Mouse (Mus musculus) adrenal gland, adult 2 months (tissue): ENCODE measurements around the gene Borcs7. TPM values are rescaled to one million over a fixed set of nuclear protein-coding genes. Genes with fewer than 3 reads are reported as not detected.
A peak's percentile ranks its signal among the peaks of the same experiment; 100 is the strongest.
"Not testable (repeated sequence)": the region's sequence is repeated elsewhere in the genome, so short reads cannot be mapped to it uniquely, and the experiment has no call there.

Source experiments
- DNase-seq: peaks from one replicate; pipeline ENCODE4 v3.0.0; 2021
- polyA plus RNA-seq: library from polyadenylated mRNA; depleted of rRNA; stranded (reverse); fragments of >200 nt; gene quantifications from 2 replicates; pipeline ENCODE4 v1.2.3, GENCODE M21; 2012; rRNA removed
- total RNA-seq, 2 experiments: library from RNA; stranded (reverse); gene quantifications; 2 replicates each; pipeline ENCODE4 v1.2.3; 2021

The Borcs7 gene
- total and polyA plus RNA-seq, 3 experiments, result 2.9 to 14.5 (median 13.5) TPM

DNA sequence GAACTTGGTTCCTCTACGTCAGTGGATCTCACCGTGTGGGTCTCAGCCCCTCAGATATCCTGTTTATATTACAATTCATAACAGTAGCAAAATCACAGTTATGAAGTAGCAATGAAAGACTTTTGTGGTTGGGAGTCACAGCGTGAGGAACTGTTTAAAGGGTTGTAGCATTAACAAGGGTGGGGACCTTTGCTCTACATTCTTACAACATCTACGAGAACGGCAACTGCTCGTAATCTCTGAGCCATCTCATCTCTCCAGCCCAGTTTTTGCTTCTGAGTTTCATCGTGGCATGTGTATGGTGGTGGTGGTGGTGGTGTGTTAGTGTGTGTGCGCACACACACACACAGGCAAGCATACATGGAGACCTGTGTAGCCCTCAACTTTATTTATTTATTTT is 24.5 kb downstream of the Borcs7 start:
- DNase-seq, result no peak

DNA sequence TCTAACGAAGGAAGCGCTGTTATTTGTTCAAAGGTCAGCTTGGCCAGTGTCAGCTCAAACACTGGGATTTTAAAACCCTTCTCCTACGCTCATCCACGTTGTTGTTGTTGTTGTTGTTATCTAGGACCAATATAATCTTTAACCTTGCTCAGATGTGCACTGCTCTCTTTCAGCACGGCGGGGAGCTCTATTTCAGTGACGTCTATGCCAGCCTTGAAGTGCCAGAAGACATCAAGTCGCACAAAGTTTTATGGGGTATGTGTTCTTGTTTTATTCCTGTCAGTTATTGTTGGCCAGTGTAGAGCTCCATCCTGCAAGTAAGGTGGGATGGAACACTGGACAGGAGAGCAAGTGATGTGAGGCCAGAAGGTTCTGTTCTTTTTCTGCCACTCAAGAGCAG is 25.3 kb downstream of the Borcs7 start:
- DNase-seq, result no peak

DNA sequence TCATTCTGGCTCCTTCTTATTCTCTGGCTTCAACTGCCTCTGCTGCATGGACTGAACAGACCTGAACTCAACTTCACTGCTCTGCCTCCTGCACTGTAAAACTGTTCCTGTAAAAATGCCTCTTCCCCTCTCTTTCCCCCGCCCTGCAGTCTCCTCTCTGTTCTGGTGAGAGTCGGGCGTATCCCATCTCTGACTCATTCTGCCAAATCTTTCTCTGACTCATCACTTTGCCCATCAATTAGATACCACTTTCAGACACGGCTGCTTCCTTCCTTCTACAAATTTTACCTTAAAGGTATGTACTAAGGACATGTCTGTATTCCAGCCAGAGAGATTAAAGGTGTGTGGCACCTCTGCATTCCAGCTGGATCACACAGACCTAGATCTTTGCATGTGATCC is 28.4 kb downstream of the Borcs7 start:
- DNase-seq, result peak; percentile 45

DNA sequence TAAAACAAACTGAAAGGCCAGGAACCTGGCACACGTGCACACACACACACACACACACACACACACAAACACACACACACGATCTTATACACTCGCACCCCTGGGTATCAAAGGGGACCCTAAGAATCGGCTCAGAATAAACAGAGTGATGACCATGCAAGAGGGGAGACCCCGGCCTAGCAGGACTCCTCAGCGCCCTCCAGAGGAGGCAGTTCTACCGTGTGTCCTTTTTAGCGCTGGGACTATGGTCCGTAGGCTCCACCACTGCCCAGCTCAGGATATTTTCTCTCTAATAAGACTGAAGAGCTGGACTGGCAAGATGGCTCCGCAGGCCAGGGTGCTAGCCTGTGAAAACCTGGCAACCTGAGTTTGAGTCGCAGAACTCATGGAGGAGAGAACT is 34.7 kb downstream of the Borcs7 start:
- no peak for DNase-seq

DNA sequence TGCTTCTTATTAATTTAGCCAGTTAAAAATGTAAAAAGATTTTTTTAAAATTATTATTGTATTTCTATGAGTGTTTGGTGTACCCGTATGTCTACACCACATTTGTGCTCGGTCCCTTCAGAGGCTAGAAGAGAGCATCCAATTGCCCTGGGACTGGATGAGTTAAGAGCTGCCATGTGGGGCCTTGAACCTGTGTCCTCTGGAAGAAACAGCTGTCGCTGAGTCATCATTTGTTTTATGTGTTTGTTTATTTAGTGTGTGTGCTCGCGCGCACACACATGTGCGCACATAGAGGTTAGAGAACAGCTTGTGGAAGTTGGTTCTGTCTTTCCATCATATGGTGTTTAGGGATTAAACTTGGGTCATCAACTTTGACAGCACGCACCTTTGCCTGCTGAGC is 36.4 kb downstream of the Borcs7 start:
- peak; percentile 34 for DNase-seq

DNA sequence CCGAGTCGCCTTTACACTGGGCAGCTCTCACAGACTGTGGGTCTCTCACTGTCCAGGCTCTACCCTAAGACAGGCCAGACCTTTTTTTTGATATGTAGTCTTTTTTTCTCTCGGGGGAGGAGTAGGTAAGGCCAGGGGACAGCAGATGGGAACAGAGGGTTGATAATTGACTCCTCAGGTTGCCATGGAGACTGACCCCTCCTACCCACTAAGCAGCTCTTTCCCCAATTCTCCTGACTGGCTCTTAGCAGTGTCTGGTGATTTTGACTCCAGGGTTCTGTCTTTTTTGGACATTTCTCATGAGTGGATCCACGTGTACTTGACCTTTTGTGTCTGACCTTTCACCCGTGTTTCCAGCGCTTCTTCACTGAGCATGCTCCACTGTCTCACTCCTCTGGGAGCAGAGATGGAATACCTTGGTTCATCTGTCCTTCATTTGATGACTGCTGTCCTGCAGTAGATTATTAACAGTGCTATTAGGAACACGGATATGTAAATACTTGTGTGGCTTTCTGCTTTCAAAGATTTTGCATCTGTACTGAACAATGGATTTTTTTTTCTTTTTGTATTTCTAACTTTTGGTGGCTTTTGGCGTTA is 37.5 kb downstream of the Borcs7 start:
- DNase-seq, result peak; percentile 52

DNA sequence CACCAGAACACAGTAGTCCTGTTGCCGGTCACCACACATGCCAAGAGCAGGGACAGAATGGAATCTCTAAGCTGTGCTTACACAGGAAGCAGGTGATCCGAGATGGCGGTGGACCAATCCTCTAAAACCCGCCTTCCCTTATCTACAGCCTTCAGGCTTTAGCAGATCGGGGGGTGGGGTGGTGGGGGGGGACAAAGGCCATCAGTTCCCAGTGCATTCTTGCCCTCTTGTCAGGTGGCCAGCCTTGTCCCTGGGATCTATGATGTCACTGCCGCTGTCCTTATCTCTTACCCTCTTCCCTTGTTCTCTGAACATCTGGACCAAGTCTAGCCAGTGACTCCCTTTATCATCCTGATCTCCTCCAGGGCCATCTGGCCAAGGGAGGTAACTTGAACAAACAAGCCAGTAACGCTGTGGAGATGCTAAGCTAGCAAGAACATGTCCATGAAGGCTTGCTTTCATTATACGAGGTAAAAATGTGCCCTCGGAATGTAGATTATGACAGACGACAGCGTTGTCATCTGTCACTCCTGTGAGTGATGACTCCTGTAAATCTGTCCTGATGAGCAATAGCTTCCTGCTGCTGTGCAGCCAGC is 38.3 kb downstream of the Borcs7 start:
- DNase-seq, result peak; percentile 44

DNA sequence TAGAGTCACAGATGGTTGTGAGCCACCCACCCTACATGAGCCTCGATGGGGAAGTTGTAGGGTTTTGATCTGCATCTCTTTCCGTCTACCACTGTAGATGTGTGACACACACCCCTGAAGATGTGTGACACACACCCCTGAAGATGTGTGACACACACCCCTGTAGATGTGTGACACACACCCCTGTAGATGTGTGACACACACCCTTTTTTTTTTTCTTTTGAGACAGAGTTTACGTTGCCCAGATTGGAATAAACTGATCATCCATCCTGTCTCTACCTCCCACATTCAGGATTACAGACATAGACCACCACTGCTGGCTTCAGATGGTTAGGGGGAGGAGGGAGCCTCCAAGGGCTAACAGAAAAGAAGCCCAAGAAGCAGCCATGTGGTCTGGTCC is 39.2 kb downstream of the Borcs7 start:
- no peak for DNase-seq

DNA sequence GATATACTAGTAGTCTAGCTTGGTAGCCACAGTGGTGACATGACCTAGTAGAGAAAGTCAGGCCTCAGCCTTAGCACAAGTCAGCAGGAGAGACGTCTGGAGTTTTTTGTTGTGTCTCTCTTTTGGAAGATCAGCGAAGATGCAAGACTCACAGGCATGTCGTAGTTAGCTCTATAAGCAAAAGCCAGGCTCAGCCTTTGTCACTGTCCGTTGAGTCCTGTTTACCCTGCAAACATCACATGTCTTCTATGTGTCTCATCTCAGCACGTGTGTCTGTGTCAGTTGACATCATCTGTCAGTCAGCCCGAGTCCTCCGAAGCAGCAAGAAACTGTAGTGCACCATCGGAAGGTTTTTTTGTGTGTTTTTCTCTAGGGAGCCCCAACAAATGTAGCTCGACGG is 41.6 kb downstream of the Borcs7 start:
- no peak for DNase-seq

DNA sequence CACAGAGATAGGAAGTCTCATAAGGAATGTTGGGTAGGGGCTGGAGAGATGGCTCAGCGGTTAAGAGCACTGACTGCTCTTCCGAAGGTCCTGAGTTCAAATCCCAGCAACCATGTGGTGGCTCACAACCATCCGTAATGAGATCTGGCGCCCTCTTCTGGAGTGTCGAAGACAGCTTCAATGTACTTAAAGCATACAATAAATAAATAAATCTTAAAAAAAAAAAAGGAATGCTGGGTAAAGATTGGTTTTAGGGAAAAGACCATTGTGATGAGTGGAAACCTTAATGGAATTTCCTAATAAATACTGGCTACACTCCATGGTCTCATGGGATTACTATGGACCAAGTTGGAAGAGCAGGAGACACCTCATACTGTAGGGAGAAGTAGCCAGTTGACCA is 43.0 kb downstream of the Borcs7 start:
- not testable (repeated sequence) for DNase-seq

DNA sequence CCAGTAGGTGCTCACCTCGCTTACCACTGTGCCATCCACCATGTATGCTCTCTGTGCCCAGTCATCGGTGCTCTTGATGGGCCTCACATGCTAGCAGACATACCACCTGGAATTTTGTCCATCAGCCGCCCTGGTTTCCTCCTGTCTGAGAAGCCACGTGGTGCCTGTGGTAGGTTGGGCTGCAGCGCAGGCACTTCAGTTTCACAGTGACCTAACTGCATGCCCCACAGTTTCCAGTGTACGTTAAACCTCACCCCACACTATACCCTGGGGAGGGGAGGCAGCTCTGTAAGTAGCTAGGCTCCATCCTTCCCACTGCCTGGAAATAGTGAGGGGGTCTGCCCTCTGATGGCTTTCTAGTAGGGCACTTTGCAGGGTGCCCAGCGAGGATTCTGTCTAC is 43.9 kb downstream of the Borcs7 start:
- no peak for DNase-seq

DNA sequence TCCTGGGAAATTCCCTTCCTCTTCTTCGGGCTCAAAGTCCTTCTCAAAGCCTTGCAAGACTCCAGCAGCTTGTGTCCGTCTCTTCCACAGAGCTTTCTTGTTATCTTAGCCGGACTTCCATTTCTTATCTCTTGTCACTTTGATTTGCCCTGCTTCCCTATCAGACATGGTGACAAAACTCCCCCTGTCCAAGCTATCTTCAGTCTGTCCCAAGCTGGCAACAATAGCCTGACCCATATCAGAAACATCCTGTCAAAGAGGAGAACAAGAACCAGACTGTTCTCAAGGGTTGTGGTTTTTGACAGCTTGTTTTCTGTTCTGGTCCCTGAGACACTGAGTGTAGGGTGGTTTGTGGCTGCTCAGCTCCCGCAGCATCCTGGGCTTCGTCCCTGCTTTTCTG is 45.5 kb downstream of the Borcs7 start:
- DNase-seq, result no peak

DNA sequence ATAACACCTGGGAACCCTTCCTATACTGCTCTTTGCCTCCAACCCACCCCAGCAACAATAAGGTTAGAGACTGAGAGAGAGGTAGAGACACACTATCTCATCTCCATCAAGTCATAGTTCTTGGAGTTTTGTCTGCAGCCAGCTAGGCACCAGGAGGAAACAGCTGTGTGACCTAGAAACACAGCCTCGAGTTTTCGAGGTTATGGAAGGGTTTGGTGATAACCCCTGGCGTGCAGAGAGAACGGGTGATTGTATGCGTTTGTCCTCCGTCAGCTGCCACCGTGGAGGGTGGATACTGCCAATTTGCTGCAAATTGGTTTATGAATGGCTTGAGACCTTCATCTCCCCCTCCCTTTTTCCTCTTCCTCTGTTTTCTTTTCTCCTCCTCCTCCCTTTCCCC is 47.4 kb downstream of the Borcs7 start:
- DNase-seq, result no peak

DNA sequence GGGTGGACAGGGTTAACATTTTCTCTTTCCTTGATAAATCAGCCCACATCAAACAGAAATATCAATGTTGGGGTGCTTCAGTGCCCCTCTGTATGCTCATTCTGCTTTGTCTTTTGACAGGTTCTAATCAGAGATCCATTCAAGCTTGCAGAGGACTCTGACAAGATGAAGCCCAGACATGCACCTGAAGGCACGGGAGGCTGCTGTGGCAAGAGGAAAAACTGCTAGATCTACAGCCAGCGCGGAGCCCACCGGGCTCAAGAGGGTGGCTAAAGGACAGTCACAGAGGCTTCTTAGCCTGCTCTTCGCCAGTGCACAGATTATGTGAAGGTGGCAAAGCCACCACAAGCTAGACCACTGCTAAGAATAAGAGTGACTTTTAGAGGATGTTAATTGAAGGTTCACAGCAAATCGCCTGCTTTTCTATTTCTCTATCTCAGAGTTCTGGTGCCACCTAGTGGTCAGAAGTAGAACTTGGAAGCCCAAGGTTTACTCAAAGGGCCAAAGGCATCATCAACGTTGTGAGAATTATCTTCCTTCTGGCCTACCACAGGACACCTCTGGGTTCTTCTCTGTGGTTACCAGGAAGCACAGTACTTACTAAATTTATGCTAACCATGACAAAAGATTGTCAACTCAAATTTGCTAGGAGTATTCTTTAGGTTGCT is 50.8 kb downstream of the Borcs7 start:
- peak; percentile 54 for DNase-seq

DNA sequence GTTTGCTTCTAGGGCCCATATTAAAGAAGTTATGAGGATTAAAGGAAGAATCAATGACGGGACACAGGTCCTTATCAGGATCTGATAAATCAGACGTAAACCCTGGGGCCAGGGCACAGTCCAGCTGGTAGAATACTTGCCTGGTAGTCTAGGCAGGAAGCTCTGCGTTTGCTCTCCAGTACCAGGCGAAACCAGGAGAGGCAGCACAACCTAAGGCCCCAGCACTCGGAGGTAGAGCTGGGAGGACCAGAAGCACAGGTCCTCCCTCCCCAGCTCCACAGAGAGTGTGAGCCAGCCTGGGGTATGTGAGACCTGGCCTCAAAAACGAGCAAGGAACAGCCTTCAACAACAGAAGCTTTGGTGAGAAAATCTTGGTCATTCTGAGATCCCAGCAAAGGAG is 51.9 kb downstream of the Borcs7 start:
- no peak for DNase-seq

DNA sequence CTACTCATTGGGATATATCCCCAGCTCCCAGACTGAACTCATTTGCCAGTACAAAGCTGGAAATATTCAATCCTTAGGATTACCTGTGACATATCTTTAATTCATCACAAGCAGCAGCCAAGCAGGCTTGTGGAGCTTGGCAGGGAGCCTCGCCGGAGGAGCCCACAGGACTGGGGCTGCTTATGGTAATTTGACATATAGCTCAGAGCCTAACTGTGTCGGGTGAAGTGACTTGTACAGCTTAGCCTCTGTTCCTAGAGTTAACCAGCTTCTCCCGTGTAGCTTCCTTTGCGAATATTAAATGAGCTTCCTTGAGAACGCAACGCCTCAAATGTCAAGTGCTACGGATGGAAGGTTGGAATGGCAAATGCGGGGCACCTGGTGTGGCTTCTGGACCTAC is 55.0 kb downstream of the Borcs7 start:
- no peak for DNase-seq

DNA sequence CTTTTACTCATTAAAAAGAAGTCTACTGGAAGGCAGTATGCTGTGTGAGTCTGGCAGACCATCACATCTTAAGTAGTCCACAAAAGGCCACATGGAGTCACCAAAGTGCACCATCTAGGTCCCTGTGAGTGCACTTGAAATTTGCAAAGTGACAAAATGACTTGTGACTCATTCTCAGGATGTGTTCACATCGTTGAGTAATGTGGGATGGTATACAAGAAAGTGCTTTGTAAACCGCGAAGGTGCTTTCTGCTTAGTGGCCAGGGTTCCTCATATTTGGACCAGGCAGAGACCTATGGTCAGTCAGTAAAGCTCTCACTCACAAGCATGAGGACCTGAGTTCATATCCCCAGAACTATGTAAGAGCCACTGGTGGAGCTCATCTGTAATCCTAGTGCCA is 58.1 kb downstream of the Borcs7 start:
- DNase-seq, result no peak

DNA sequence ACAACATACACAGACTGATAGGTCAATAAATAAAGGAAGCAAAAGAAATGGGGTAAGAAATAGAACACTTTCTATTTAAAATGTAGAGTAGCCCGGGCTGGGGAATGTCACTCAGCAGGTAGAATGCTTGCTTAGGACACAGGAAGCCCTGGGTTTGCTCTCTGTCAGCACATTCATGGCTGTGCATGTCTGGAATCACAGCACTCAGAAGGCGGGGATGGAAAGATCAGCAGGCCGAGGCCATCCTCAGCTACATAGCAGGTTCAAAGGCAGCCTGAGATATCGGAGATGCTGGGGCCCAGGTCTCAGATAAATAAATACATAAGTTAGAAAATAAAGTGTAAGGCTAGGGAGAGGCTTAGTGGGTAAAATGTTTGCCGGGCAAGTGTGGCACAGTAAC is 62.5 kb downstream of the Borcs7 start:
- no peak for DNase-seq

Other genes with a start within 250 kb of the Borcs7 start
- 10 to 100 TPM; 38.0 to 66.4 TPM for gene Trim8, start 188.2 kb upstream of the Borcs7 start, total RNA-seq
- 66.1 and 78.8 TPM in 2 replicates for gene Trim8, start 188.2 kb upstream of the Borcs7 start, polyA plus RNA-seq
- gene Arl3, start 116.7 kb upstream of the Borcs7 start, total RNA-seq, result 10 to 100 TPM; 51.6 to 75.1 TPM
- 11.7 and 12.2 TPM in 2 replicates for gene Arl3, start 116.7 kb upstream of the Borcs7 start, polyA plus RNA-seq
- gene Sfxn2, start 116.5 kb upstream of the Borcs7 start, total RNA-seq, result 10 to 100 TPM in 1 of 2 experiments, 1 to 10 TPM in 1; 7.7 to 12.7 TPM
- 3.7 and 4.6 TPM in 2 replicates for gene Sfxn2, start 116.5 kb upstream of the Borcs7 start, polyA plus RNA-seq
- 100 to 1,000 TPM; 136 to 156 TPM for gene Wbp1l, start 90.8 kb upstream of the Borcs7 start, total RNA-seq
- gene Wbp1l, start 90.8 kb upstream of the Borcs7 start, polyA plus RNA-seq, result 128 and 159 TPM in 2 replicates
- 1 to 10 TPM; 1.7 to 3.0 TPM for gene Cyp17a1, start 16.7 kb upstream of the Borcs7 start, total RNA-seq
- 0.18 and 0.19 TPM in 2 replicates for gene Cyp17a1, start 16.7 kb upstream of the Borcs7 start, polyA plus RNA-seq
- 10 to 100 TPM; 89.0 to 94.8 TPM for gene As3mt, start 17.6 kb downstream of the Borcs7 start, total RNA-seq
- gene As3mt, start 17.6 kb downstream of the Borcs7 start, polyA plus RNA-seq, result 11.3 and 14.3 TPM in 2 replicates
- 10 to 100 TPM; 33.4 to 40.7 TPM for gene Cnnm2, start 71.7 kb downstream of the Borcs7 start, total RNA-seq
- 34.9 and 49.2 TPM in 2 replicates for gene Cnnm2, start 71.7 kb downstream of the Borcs7 start, polyA plus RNA-seq